Mouse (Mus musculus): ENCODE data around the gene F5.

- no peak for TF ChIP-seq CTCF (IDR thresholded peaks at IDR 0.05; ENCODE audit: low read depth)
- no peak for TF ChIP-seq EP300 (IDR thresholded peaks at IDR 0.05; ENCODE audit: low read depth)
Observed at GRCm38 (mm10) chr1:164123836-164124235, 27.8 kb upstream of the F5 start.
